Mouse (Mus musculus) midbrain, embryonic 12.5 days (tissue): Measurements from ENCODE around the gene Ccnt1. TPM values are rescaled to one million over a fixed set of nuclear protein-coding genes. Genes with fewer than 3 reads are reported as not detected.
A peak's percentile ranks its signal among the peaks of the same experiment; 100 is the strongest.

ENCODE experiments used
- ATAC-seq: fragments of 200-750 bp; cut with Nextera tagmentation; 2 replicates; pipeline ENCODE4 v1.8.0; 2017; ENCODE audit warnings: low read depth, moderate TSS enrichment, moderate library complexity; ENCODE audit not compliant: low FRiP score
- H3K27ac ChIP-seq: fragments of 300-500 bp; sonication (generic); replicated peaks from 2 replicates; pipeline ENCODE4 v1.5.1; 2016; ENCODE audit warnings: mild to moderate bottlenecking
- H3K27me3 ChIP-seq: fragments of 300-500 bp; sonication (generic); 2 replicates; pipeline ENCODE4 v1.6.1; 2016; ENCODE audit warnings: mild to moderate bottlenecking
- H3K36me3 ChIP-seq: fragments of 300-500 bp; sonication (generic); 2 replicates; pipeline ENCODE4 v1.6.1; 2016
- H3K4me1 ChIP-seq: fragments of 300-500 bp; sonication (generic); 2 replicates; pipeline ENCODE4 v1.6.1; 2016
- H3K4me2 ChIP-seq: fragments of 300-500 bp; sonication (generic); replicated peaks from 2 replicates; pipeline ENCODE4 v1.6.1; 2016; ENCODE audit warnings: mild to moderate bottlenecking, moderate library complexity
- H3K4me3 ChIP-seq: fragments of 300-500 bp; sonication (generic); 2 replicates; pipeline ENCODE4 v1.5.1; 2016; ENCODE audit warnings: mild to moderate bottlenecking
- H3K9ac ChIP-seq: fragments of 300-500 bp; sonication (generic); replicated peaks from 2 replicates; pipeline ENCODE4 v1.6.1; 2016; ENCODE audit warnings: mild to moderate bottlenecking, moderate library complexity
- H3K9me3 ChIP-seq: fragments of 300-500 bp; sonication (generic); 2 replicates; pipeline ENCODE4 v1.6.1; 2016; ENCODE audit warnings: mild to moderate bottlenecking
- WGBS: fragments of 180-500 bp; shearing (Covaris S2); methylation state at CpG from one replicate; pipeline ENCODE4 v1.1.7; 2016; 5-methylcytosine and 5-hydroxymethylcytosine counted together
- polyA plus RNA-seq: library from polyadenylated mRNA; unstranded; fragments of >200 nt; fragmentation: Nextera tagmentation; extraction: Ambion mirVana; gene quantifications from 2 replicates; pipeline ENCODE4 v1.2.1, GENCODE M21; 2016

Ccnt1 gene
- polyA plus RNA-seq, 1 experiment from 2014 or later = 63.3 TPM

- no peak; the same call in 1 of the 2 replicates for ATAC-seq
These were observed 37.5 kb upstream of the Ccnt1 start for GRCm38 (mm10) chr15:98608058-98608783.

GRCm38 (mm10) chr15:98607557-98607956, 36.8 kb upstream of the Ccnt1 start:
- H3K4me2 ChIP-seq = peak overlapping the region; percentile 83
- H3K4me1 ChIP-seq = peaks cover 32% of the 10 kb centered on the region
- no peak overlapping the region for H3K27ac ChIP-seq
- 55% methylated on average over 4 of the region's 4 CpGs for WGBS
- peak overlapping the region; percentile 80 for H3K4me3 ChIP-seq
- H3K9ac ChIP-seq = peak overlapping the region; percentile 90; the same call in 1 of the 2 replicates
- no peaks in the 10 kb centered on the region for H3K27me3 ChIP-seq
- H3K9me3 ChIP-seq = no peaks in the 10 kb centered on the region
- H3K36me3 ChIP-seq = peaks cover 20% of the 10 kb centered on the region
- no peak for ATAC-seq

More at GRCm38 (mm10) chr15:98608058-98608783, 37.5 kb upstream of the Ccnt1 start:
- Histone ChIP-seq H3K9ac (peak overlapping the region; percentile 90), H3K4me2 (peak overlapping the region; percentile 83), H3K27me3 (no peaks in the 10 kb centered on the region), H3K4me3 (peak overlapping the region; percentile 80), H3K4me1 (peaks cover 28% of the 10 kb centered on the region), H3K36me3 (peaks cover 14% of the 10 kb centered on the region), H3K27ac (peak overlapping the region; percentile 79; the same call in 1 of the 2 replicates), H3K9me3 (no peaks in the 10 kb centered on the region)
- WGBS = 10% methylated on average over 10 of the region's 10 CpGs

- ATAC-seq = no peak
- H3K9ac ChIP-seq = no peak overlapping the region
- 66% methylated on average over 9 of the region's 9 CpGs for WGBS
- peaks cover 27% of the 10 kb centered on the region for H3K36me3 ChIP-seq
- no peak overlapping the region for H3K4me3 ChIP-seq
- H3K4me2 ChIP-seq = 0 out of 2 replicates have a peak overlapping the region, but pooled peaks have one; percentile 83
- no peaks in the 10 kb centered on the region for H3K9me3 ChIP-seq
- peaks cover 39% of the 10 kb centered on the region for H3K4me1 ChIP-seq
- no peak overlapping the region for H3K27ac ChIP-seq
- no peaks in the 10 kb centered on the region for H3K27me3 ChIP-seq
These were observed 36.0 kb upstream of the Ccnt1 start for GRCm38 (mm10) chr15:98606739-98607138.

- H3K9ac ChIP-seq = no peak overlapping the region
- no peak for ATAC-seq
- no peaks in the 10 kb centered on the region for H3K27me3 ChIP-seq
- 90% methylated on average over 12 of the region's 12 CpGs for WGBS
- H3K4me2 ChIP-seq = no peak overlapping the region
- H3K9me3 ChIP-seq = no peaks in the 10 kb centered on the region
- H3K4me1 ChIP-seq = peaks cover 39% of the 10 kb centered on the region
- peaks cover 33% of the 10 kb centered on the region for H3K36me3 ChIP-seq
- no peak overlapping the region for H3K4me3 ChIP-seq
- no peak overlapping the region for H3K27ac ChIP-seq
These were observed 35.4 kb upstream of the Ccnt1 start for GRCm38 (mm10) chr15:98606051-98606536.

GRCm38 (mm10) chr15:98604041-98604575, 33.4 kb upstream of the Ccnt1 start:
- Histone ChIP-seq H3K9me3 (no peaks in the 10 kb centered on the region), H3K9ac (no peak overlapping the region), H3K4me3 (no peak overlapping the region), H3K27ac (no peak overlapping the region), H3K4me1 (peaks cover 37% of the 10 kb centered on the region), H3K36me3 (peaks cover 49% of the 10 kb centered on the region), H3K27me3 (no peaks in the 10 kb centered on the region), H3K4me2 (no peak overlapping the region)
- ATAC-seq = no peak
- 96% methylated on average over 24 of the region's 24 CpGs for WGBS

GRCm38 (mm10) chr15:98602921-98603458, 32.3 kb upstream of the Ccnt1 start:
- Histone ChIP-seq H3K36me3 (peaks cover 60% of the 10 kb centered on the region), H3K4me2 (no peak overlapping the region), H3K4me1 (peaks cover 30% of the 10 kb centered on the region), H3K9me3 (no peaks in the 10 kb centered on the region), H3K9ac (no peak overlapping the region), H3K27ac (no peak overlapping the region), H3K4me3 (no peak overlapping the region), H3K27me3 (no peaks in the 10 kb centered on the region)
- 69% methylated on average over 4 of the region's 4 CpGs for WGBS
- ATAC-seq = no peak

GRCm38 (mm10) chr15:98602191-98602881, 31.6 kb upstream of the Ccnt1 start:
- H3K4me1 ChIP-seq = peaks cover 24% of the 10 kb centered on the region
- H3K9me3 ChIP-seq = no peaks in the 10 kb centered on the region
- no peak overlapping the region for H3K4me3 ChIP-seq
- no peaks in the 10 kb centered on the region for H3K27me3 ChIP-seq
- H3K4me2 ChIP-seq = no peak overlapping the region
- H3K27ac ChIP-seq = no peak overlapping the region
- no peak for ATAC-seq
- 0 out of 2 replicates have a peak overlapping the region, but pooled peaks have one; percentile 1 for H3K9ac ChIP-seq
- 66% methylated on average over 13 of the region's 13 CpGs for WGBS
- peaks cover 66% of the 10 kb centered on the region for H3K36me3 ChIP-seq

GRCm38 (mm10) chr15:98601832-98602190, 31.1 kb upstream of the Ccnt1 start:
- no peak for ATAC-seq
- H3K27ac ChIP-seq = no peak overlapping the region
- peaks cover 18% of the 10 kb centered on the region for H3K4me1 ChIP-seq
- H3K4me2 ChIP-seq = no peak overlapping the region
- 0 out of 2 replicates have a peak overlapping the region, but pooled peaks have one; percentile 1 for H3K9ac ChIP-seq
- peaks cover 72% of the 10 kb centered on the region for H3K36me3 ChIP-seq
- no peaks in the 10 kb centered on the region for H3K9me3 ChIP-seq
- no peaks in the 10 kb centered on the region for H3K27me3 ChIP-seq
- H3K4me3 ChIP-seq = no peak overlapping the region
- 84% methylated on average over 7 of the region's 7 CpGs for WGBS

GRCm38 (mm10) chr15:98600036-98600709, 29.4 kb upstream of the Ccnt1 start:
- no peaks in the 10 kb centered on the region for H3K27me3 ChIP-seq
- H3K36me3 ChIP-seq = peaks cover 88% of the 10 kb centered on the region
- H3K4me2 ChIP-seq = no peak overlapping the region
- no peaks in the 10 kb centered on the region for H3K9me3 ChIP-seq
- H3K4me1 ChIP-seq = peaks cover 16% of the 10 kb centered on the region
- H3K27ac ChIP-seq = no peak overlapping the region
- no peak overlapping the region for H3K4me3 ChIP-seq
- H3K9ac ChIP-seq = no peak overlapping the region
- WGBS = 81% methylated on average over 12 of the region's 12 CpGs
- no peak for ATAC-seq

GRCm38 (mm10) chr15:98596609-98597008, 25.9 kb upstream of the Ccnt1 start:
- Histone ChIP-seq H3K27ac (no peak overlapping the region), H3K4me3 (no peak overlapping the region), H3K4me2 (no peak overlapping the region), H3K9me3 (no peaks in the 10 kb centered on the region), H3K36me3 (peaks cover 96% of the 10 kb centered on the region), H3K9ac (no peak overlapping the region), H3K27me3 (no peaks in the 10 kb centered on the region), H3K4me1 (peaks cover 5% of the 10 kb centered on the region; the same call in 1 of the 2 replicates)
- 95% methylated on average over 14 of the region's 14 CpGs for WGBS
- no peak for ATAC-seq

GRCm38 (mm10) chr15:98595049-98595448, 24.3 kb upstream of the Ccnt1 start:
- Histone ChIP-seq H3K36me3 (peaks cover 97% of the 10 kb centered on the region), H3K27ac (no peak overlapping the region), H3K4me2 (no peak overlapping the region), H3K4me1 (no peaks in the 10 kb centered on the region), H3K4me3 (no peak overlapping the region), H3K9me3 (no peaks in the 10 kb centered on the region), H3K9ac (no peak overlapping the region), H3K27me3 (no peaks in the 10 kb centered on the region)
- no peak for ATAC-seq
- WGBS = 93% methylated on average over 5 of the region's 5 CpGs
